Mouse (Mus musculus): ENCODE measurements around the gene Ptges. TPM values are rescaled to one million over a fixed set of nuclear protein-coding genes. Genes with fewer than 3 reads are reported as not detected.

Gene Ptges
- total and polyA plus RNA-seq, 2 experiments from 2014 or later: 1.1 to 1.2 TPM

DNA sequence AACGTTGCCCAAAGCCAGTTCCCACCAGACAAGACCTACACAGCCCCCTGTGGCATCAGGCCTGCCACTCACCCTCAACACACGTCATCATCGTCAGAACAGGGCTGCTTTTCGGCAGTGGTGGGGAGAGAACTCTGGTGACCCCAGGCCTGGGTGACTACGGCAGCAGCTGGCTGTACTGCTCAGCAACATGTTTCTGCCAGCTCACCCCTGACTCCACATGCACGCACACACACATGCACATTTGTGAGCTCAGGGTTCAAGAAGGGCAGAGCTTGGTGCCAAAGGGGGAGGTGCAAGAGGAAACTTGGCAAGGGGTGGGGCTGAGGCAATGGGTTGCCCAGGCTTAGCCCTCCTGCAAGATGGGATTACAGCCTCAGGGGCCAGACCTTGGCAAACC, 32.4 kb downstream of the Ptges start:
- Histone ChIP-seq H3K36me3 (replicated peaks; ENCODE audit: control insufficient read depth, insufficient read depth, low read length) (no peaks in the 10 kb centered on the region), H3K27ac (ENCODE audit: low read depth) (no peak overlapping the region), H3K4me2 (ENCODE audit: low read depth, low read length) (no peak overlapping the region), H3K9me3 (replicated peaks; ENCODE audit: control insufficient read depth, low read length) (no peaks in the 10 kb centered on the region), H3K9ac (replicated peaks; ENCODE audit: low read depth, low read length) (no peak overlapping the region), H3K4me1 (ENCODE audit: control insufficient read depth, insufficient read depth) (no peaks in the 10 kb centered on the region), H3K27me3 (ENCODE audit: control insufficient read depth, insufficient read depth, low read length) (0 out of 2 replicates have a peak, but pooled peaks cover 3% of the 10 kb centered on the region), H3K4me3 (ENCODE audit: low read depth, low read length) (no peak overlapping the region)
- WGBS: 29% methylated on average over 6 of the region's 6 CpGs
- ATAC-seq (ENCODE audit: insufficient read depth, low read depth): no peak
- TF ChIP-seq CTCF (IDR thresholded peaks at IDR 0.05; ENCODE audit: low read depth) (no peak), EP300 (IDR thresholded peaks at IDR 0.05; ENCODE audit: low read depth) (no peak)
- DNase-seq (ENCODE audit: low spot score): no peak

DNA sequence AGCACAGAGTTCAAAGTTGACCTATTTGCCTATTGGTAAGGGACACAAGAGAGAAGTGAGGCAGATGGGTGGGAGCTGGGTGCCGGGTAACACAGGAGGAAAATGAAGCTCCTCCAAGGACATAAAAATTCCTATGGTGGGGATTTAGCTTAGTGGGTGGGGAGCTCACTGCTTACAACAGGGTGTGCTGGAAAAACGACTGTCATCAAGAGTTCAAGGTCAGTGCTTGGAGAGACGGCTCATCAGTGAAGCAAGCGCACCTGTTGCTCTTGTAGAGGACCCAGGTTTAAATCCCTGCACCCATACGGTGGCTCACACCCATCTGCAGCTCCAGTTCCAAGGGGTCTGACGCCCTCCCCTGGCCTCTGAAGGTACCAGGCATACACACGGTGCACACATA, 35.7 kb downstream of the Ptges start:
- Histone ChIP-seq H3K9me3 (replicated peaks; ENCODE audit: control insufficient read depth, low read length) (no peaks in the 10 kb centered on the region), H3K9ac (replicated peaks; ENCODE audit: low read depth, low read length) (no peak overlapping the region), H3K4me2 (ENCODE audit: low read depth, low read length) (no peak overlapping the region), H3K27ac (ENCODE audit: low read depth) (no peak overlapping the region), H3K4me3 (ENCODE audit: low read depth, low read length) (no peak overlapping the region), H3K36me3 (replicated peaks; ENCODE audit: control insufficient read depth, insufficient read depth, low read length) (no peaks in the 10 kb centered on the region), H3K27me3 (ENCODE audit: control insufficient read depth, insufficient read depth, low read length) (no peaks in the 10 kb centered on the region), H3K4me1 (ENCODE audit: control insufficient read depth, insufficient read depth) (no peaks in the 10 kb centered on the region)
- 85% methylated on average over 7 of the region's 7 CpGs for WGBS
- DNase-seq (ENCODE audit: low spot score) (no peak), ATAC-seq (ENCODE audit: insufficient read depth, low read depth) (no peak)
- no peak for TF ChIP-seq EP300 (IDR thresholded peaks at IDR 0.05; ENCODE audit: low read depth)
- no peak for TF ChIP-seq CTCF (IDR thresholded peaks at IDR 0.05; ENCODE audit: low read depth)

DNA sequence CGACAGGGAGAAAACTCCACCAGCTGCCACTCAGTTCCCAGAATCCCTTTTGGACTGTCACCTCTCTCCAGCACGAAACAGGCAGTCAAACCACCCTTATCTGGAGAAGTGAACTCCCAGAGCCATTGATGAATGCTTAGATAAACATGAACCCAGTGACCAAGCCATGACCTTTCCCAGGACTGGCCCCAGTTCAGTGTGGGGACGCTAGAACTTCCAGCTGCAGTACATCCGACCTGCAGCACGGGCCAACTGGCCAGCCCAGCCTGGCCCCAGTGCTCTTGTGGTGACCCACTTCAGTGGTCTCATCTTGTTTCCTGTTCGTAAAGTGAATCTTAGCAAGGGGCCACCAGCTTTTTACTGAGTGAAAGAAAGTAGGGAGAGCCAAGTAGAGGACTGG, 36.3 kb downstream of the Ptges start:
- no peak for TF ChIP-seq CTCF (IDR thresholded peaks at IDR 0.05; ENCODE audit: low read depth)
- no peak for TF ChIP-seq EP300 (IDR thresholded peaks at IDR 0.05; ENCODE audit: low read depth)

DNA sequence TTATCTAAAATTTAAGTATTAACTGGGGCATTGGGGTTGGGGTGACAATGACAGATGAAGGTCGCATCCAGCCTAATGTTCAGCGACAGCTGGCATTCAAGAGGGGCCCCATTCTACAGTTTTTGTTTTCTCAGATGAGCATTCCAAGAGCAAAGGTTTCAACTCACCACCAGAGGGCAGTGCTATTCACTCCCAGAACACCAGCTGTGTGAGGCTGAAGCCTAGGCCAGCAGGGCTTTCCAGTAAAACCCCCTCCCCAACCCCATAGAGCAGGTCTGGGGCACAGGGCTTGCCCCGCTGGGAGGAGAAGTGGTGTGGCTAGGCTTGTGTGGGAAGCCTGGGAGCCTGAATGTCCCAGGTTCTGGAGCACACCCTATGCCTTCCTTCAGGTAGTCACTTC, 38.7 kb downstream of the Ptges start:
- no peaks in the 10 kb centered on the region for H3K27me3 ChIP-seq (ENCODE audit: control insufficient read depth, insufficient read depth, low read length)
- TF ChIP-seq EP300 (IDR thresholded peaks at IDR 0.05; ENCODE audit: low read depth) (no peak), CTCF (IDR thresholded peaks at IDR 0.05; ENCODE audit: low read depth) (peak; percentile 85)
- no peak overlapping the region for H3K4me3 ChIP-seq (ENCODE audit: low read depth, low read length)
- H3K27ac ChIP-seq (ENCODE audit: low read depth): no peak overlapping the region
- 6% methylated on average over 3 of the region's 3 CpGs for WGBS
- H3K9ac ChIP-seq (replicated peaks; ENCODE audit: low read depth, low read length): no peak overlapping the region
- peak; percentile 52 for ATAC-seq (ENCODE audit: insufficient read depth, low read depth)
- H3K4me2 ChIP-seq (ENCODE audit: low read depth, low read length): no peak overlapping the region
- H3K9me3 ChIP-seq (replicated peaks; ENCODE audit: control insufficient read depth, low read length): no peaks in the 10 kb centered on the region
- H3K4me1 ChIP-seq (ENCODE audit: control insufficient read depth, insufficient read depth): no peaks in the 10 kb centered on the region
- peak; percentile 72 for DNase-seq (ENCODE audit: low spot score)
- no peaks in the 10 kb centered on the region for H3K36me3 ChIP-seq (replicated peaks; ENCODE audit: control insufficient read depth, insufficient read depth, low read length)

More for the DNA sequence above, 36.3 kb downstream of the Ptges start:
- no peak overlapping the region for H3K27ac ChIP-seq (ENCODE audit: low read depth)
- ATAC-seq (ENCODE audit: insufficient read depth, low read depth): no peak
- 40% methylated on average over 6 of the region's 6 CpGs for WGBS
- H3K4me2 ChIP-seq (ENCODE audit: low read depth, low read length): no peak overlapping the region
- H3K4me3 ChIP-seq (ENCODE audit: low read depth, low read length): no peak overlapping the region
- H3K27me3 ChIP-seq (ENCODE audit: control insufficient read depth, insufficient read depth, low read length): no peaks in the 10 kb centered on the region
- no peak for DNase-seq (ENCODE audit: low spot score)
- no peaks in the 10 kb centered on the region for H3K9me3 ChIP-seq (replicated peaks; ENCODE audit: control insufficient read depth, low read length)
- no peaks in the 10 kb centered on the region for H3K36me3 ChIP-seq (replicated peaks; ENCODE audit: control insufficient read depth, insufficient read depth, low read length)
- no peak overlapping the region for H3K9ac ChIP-seq (replicated peaks; ENCODE audit: low read depth, low read length)
- no peaks in the 10 kb centered on the region for H3K4me1 ChIP-seq (ENCODE audit: control insufficient read depth, insufficient read depth)

DNA sequence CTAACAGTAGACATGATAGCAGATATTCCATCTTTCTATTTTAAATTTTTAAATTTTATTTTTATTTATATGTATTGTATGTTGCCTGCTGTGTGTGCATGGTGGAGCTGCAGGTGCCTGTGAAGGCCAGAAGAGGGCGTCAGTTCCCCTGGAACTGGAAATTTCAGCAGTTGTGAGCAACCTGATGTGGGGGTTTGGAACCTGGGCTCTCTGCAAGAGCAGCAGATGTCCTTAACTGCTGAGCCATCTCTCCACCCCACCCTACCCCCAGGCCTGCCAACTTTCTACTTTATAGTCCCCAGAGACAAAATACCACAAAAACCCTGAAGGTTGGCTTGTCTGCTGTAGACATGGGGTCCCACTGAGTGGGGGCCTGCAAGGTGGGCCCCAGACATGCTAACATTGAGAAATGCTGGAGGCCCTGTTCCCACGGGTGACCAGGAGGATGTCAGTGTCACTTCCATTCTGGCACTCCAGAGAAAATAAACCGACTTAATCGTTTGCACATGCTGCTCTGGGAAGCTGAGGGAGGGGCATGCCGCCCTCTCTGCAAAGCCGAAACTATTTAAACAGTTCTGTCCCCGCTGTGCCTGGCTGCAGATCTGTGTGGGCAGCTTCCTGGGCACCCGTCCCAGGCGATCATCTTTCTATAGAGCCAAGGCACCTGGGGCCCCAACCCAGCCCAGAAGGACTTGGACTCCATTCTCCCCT, 44.1 kb downstream of the Ptges start:
- DNase-seq (ENCODE audit: low spot score): no peak
- no peak overlapping the region for H3K4me2 ChIP-seq (ENCODE audit: low read depth, low read length)
- no peak overlapping the region for H3K27ac ChIP-seq (ENCODE audit: low read depth)
- H3K9ac ChIP-seq (replicated peaks; ENCODE audit: low read depth, low read length): no peak overlapping the region
- 37% methylated on average over 9 of the region's 9 CpGs for WGBS
- no peaks in the 10 kb centered on the region for H3K9me3 ChIP-seq (replicated peaks; ENCODE audit: control insufficient read depth, low read length)
- no peaks in the 10 kb centered on the region for H3K27me3 ChIP-seq (ENCODE audit: control insufficient read depth, insufficient read depth, low read length)
- no peak overlapping the region for H3K4me3 ChIP-seq (ENCODE audit: low read depth, low read length)
- H3K4me1 ChIP-seq (ENCODE audit: control insufficient read depth, insufficient read depth): no peaks in the 10 kb centered on the region
- no peak for TF ChIP-seq EP300 (IDR thresholded peaks at IDR 0.05; ENCODE audit: low read depth)
- TF ChIP-seq CTCF (IDR thresholded peaks at IDR 0.05; ENCODE audit: low read depth): no peak
- H3K36me3 ChIP-seq (replicated peaks; ENCODE audit: control insufficient read depth, insufficient read depth, low read length): no peaks in the 10 kb centered on the region
- ATAC-seq (ENCODE audit: insufficient read depth, low read depth): no peak

DNA sequence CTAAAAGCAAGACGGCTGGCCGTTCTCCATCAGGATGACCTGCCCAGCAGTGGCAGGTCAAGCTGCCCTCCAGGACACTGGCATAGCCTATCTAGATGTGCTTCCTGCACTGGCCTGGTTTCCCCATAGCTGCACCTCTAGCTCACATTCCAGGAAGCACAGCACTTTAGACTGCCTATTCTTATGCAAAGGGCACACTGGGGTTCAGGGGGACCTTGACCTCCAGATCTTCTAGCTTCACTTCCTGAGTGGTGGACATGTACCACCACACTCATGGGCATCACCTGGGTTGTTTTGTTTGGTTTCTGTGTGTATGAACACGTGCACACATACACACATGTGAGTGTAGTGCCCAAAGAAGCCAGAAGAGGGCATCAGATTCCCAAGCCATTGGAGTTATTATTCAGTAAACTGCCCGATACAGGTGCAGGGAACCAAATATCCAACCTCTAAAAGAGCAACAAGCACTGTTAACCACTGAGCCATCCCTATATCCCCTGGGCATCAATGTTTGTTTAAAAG, 44.8 kb downstream of the Ptges start:
- H3K4me1 ChIP-seq (ENCODE audit: control insufficient read depth, insufficient read depth): no peaks in the 10 kb centered on the region
- H3K27me3 ChIP-seq (ENCODE audit: control insufficient read depth, insufficient read depth, low read length): no peaks in the 10 kb centered on the region
- H3K9me3 ChIP-seq (replicated peaks; ENCODE audit: control insufficient read depth, low read length): no peaks in the 10 kb centered on the region
- no peak overlapping the region for H3K9ac ChIP-seq (replicated peaks; ENCODE audit: low read depth, low read length)
- 97% methylated on average over 4 of the region's 4 CpGs for WGBS
- DNase-seq (ENCODE audit: low spot score) (no peak), ATAC-seq (ENCODE audit: insufficient read depth, low read depth) (no peak)
- no peak for TF ChIP-seq EP300 (IDR thresholded peaks at IDR 0.05; ENCODE audit: low read depth)
- TF ChIP-seq CTCF (IDR thresholded peaks at IDR 0.05; ENCODE audit: low read depth): no peak
- H3K27ac ChIP-seq (ENCODE audit: low read depth): no peak overlapping the region
- no peak overlapping the region for H3K4me2 ChIP-seq (ENCODE audit: low read depth, low read length)
- no peak overlapping the region for H3K4me3 ChIP-seq (ENCODE audit: low read depth, low read length)
- no peaks in the 10 kb centered on the region for H3K36me3 ChIP-seq (replicated peaks; ENCODE audit: control insufficient read depth, insufficient read depth, low read length)

All from heart, postnatal 0 days (tissue).